In the genomic region with DNA sequence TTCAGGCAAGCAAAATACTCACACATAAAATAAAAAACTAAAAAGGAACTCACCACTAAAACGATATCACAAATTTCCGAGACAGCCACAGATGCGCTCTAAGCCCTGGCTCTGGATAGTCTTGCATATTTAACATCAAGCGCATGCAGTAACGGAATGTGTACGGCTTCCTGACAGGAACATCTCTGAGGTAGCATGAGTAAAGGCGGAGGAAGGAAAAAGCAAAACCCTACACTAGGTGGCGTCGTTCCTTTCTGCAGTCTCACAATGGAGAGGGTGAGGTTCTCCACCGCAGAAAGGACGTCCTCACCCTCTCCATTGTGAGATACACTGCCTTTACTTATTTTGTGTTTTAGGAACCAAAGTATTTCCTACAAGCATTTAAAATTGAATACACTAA, we compare ENCODE assay signal across 10 mouse cellular contexts. TPM values are rescaled to one million over a fixed set of nuclear protein-coding genes. Genes with fewer than 3 reads are reported as not detected.
DNase-seq lines count a peak whose midpoint lies in the region; ATAC-seq and TF ChIP-seq lines count a peak whose summit lies in the region.
"Had no signal": no experiment of that assay in that cellular context is flagged by ENCODE, and none has a peak within 500 bp of the region (broad histone marks: within the 10 kb centered on the region; RNA-seq: fewer than 3 reads in every experiment).

No protein-coding gene starts in this region.

- no peaks in the 10 kb centered on the region for H3K4me1 ChIP-seq in cerebellum, adult 2 months (ENCODE audit: control insufficient read depth, insufficient read depth, low read length)
- no peaks in the 10 kb centered on the region for H3K4me1 ChIP-seq in lung, adult 2 months (ENCODE audit: control insufficient read depth, insufficient read depth, low read length)
- H3K4me1 ChIP-seq in forebrain, embryonic 15.5 days = no peaks in the 10 kb centered on the region
- H3K4me1 ChIP-seq: embryonic facial prominence, embryonic 15.5 days; neural tube, embryonic 12.5 days had no signal

- no peaks in the 10 kb centered on the region for H3K9me3 ChIP-seq in forebrain, embryonic 15.5 days
- H3K9me3 ChIP-seq: embryonic facial prominence, embryonic 15.5 days; neural tube, embryonic 12.5 days had no signal

- TF ChIP-seq CTCF in cerebellum, adult 2 months (IDR thresholded peaks at IDR 0.05; ENCODE audit: borderline replicate concordance, insufficient read depth, low read depth, low read length) = peak; percentile 28; the same call in 1 of the 2 replicates
- no peak for TF ChIP-seq CTCF in lung, adult 2 months (IDR thresholded peaks at IDR 0.05; ENCODE audit: insufficient read depth, low read length)

- no peak overlapping the region for H3K27ac ChIP-seq in cerebellum, adult 2 months (ENCODE audit: insufficient read depth, low read length)
- no peak overlapping the region for H3K27ac ChIP-seq in forebrain, embryonic 15.5 days (replicated peaks)
- H3K27ac ChIP-seq: embryonic facial prominence, embryonic 15.5 days; neural tube, embryonic 12.5 days had no signal

- no peak overlapping the region for H3K4me3 ChIP-seq in cerebellum, adult 2 months (replicated peaks; ENCODE audit: insufficient read depth, low read depth, low read length)
- H3K4me3 ChIP-seq in lung, adult 2 months (replicated peaks; ENCODE audit: extremely low read depth, low read depth, low read length) = no peak overlapping the region
- H3K4me3 ChIP-seq in forebrain, embryonic 15.5 days = no peak overlapping the region
- H3K4me3 ChIP-seq: embryonic facial prominence, embryonic 15.5 days; neural tube, embryonic 12.5 days had no signal

- no peaks in the 10 kb centered on the region for H3K27me3 ChIP-seq in cerebellum, adult 2 months (ENCODE audit: control insufficient read depth, insufficient read depth, low read length)
- H3K27me3 ChIP-seq in forebrain, embryonic 15.5 days = no peaks in the 10 kb centered on the region
- H3K27me3 ChIP-seq: embryonic facial prominence, embryonic 15.5 days; neural tube, embryonic 12.5 days had no signal

- ATAC-seq in cerebellum, adult (ENCODE audit: insufficient number of reproducible peaks, low FRiP score, low TSS enrichment) = no peak
- ATAC-seq in megakaryocyte, adult 5-6 weeks (ENCODE audit: poor library complexity, severe bottlenecking) = peak; percentile 39
- ATAC-seq in forebrain, embryonic 15.5 days (replicated peaks) = no peak

- H3K9ac ChIP-seq in forebrain, embryonic 15.5 days (replicated peaks) = no peak overlapping the region
- H3K9ac ChIP-seq: embryonic facial prominence, embryonic 15.5 days; neural tube, embryonic 12.5 days had no signal

- no peak overlapping the region for H3K4me2 ChIP-seq in forebrain, embryonic 15.5 days (replicated peaks)
- H3K4me2 ChIP-seq: embryonic facial prominence, embryonic 15.5 days; neural tube, embryonic 12.5 days had no signal

- TF ChIP-seq POLR2A in cerebellum, adult 2 months (IDR thresholded peaks at IDR 0.05; ENCODE audit: borderline replicate concordance, insufficient read depth, low read length) = no peak
- TF ChIP-seq POLR2A in lung, adult 2 months (IDR thresholded peaks at IDR 0.05; ENCODE audit: borderline replicate concordance, extremely low read depth, low read depth, low read length) = no peak

- DNase-seq in cerebellum, adult 2 months = no peak
- peak; percentile 44 for DNase-seq in lung, postnatal 10 days
- DNase-seq in lung, adult 2 months = no peak
- DNase-seq in c-Kit-positive CD71-positive TER-119-negative erythroid progenitor cells, embryonic 14.5 days (ENCODE audit: low read depth) = peak; percentile 34
- no peak for DNase-seq in layer of hippocampus, postnatal 25 days (ENCODE audit: extremely low spot score in 1 of 2, low spot score in 1 of 2)

- peaks cover 5% of the 10 kb centered on the region; the same call in 1 of the 2 replicates for H3K36me3 ChIP-seq in forebrain, embryonic 15.5 days

- WGBS in cerebellum, adult 2 months = 74% methylated on average over 11 of the region's 11 CpGs
- 73% methylated on average over 11 of the region's 11 CpGs for WGBS in lung, adult 2 months
- WGBS in forebrain, embryonic 15.5 days = 70% methylated on average over 11 of the region's 11 CpGs

RNA-seq across cellular contexts. Expression of gene Gxylt1, which starts 8.4 kb away (rescaled TPM):
- polyA plus RNA-seq in cerebellum, adult 2 months (2012; rRNA removed) = 9.1 and 9.3 TPM in 2 replicates
- 3.8 and 6.8 TPM in 2 replicates for polyA plus RNA-seq in lung, adult 2 months (2012; rRNA removed)
- 25.5 and 26.4 TPM in 2 replicates for total RNA-seq in megakaryocyte, adult 5-6 weeks (2015)
- 38.9 and 50.1 TPM in 2 replicates for total RNA-seq in megakaryocyte, adult 5-6 weeks (2017)
- polyA plus RNA-seq in forebrain, embryonic 15.5 days (2015; fragmentation: Nextera tagmentation; extraction: Ambion mirVana) = 10.5 and 10.8 TPM in 2 replicates
- 10 to 100 TPM in 1 of 2 experiments, 1 to 10 TPM in 1; 8.2 to 10.6 TPM for total RNA-seq in layer of hippocampus, postnatal 25 days (2021)

RNA-seq across cellular contexts. Expression of gene Yaf2, which starts 53.4 kb away (rescaled TPM):
- 91.7 and 95.5 TPM in 2 replicates for polyA plus RNA-seq in cerebellum, adult 2 months (2012; rRNA removed)
- polyA plus RNA-seq in lung, adult 2 months (2012; rRNA removed) = 25.6 and 27.3 TPM in 2 replicates
- 46.2 and 49.0 TPM in 2 replicates for total RNA-seq in megakaryocyte, adult 5-6 weeks (2015)
- 30.7 and 30.9 TPM in 2 replicates for total RNA-seq in megakaryocyte, adult 5-6 weeks (2017)
- polyA plus RNA-seq in forebrain, embryonic 15.5 days (2015; fragmentation: Nextera tagmentation; extraction: Ambion mirVana) = 110 and 115 TPM in 2 replicates
- 10 to 100 TPM; 90.2 to 92.9 TPM for total RNA-seq in layer of hippocampus, postnatal 25 days (2021)

Comparison
In these comparisons a context has a peak if more than half of its experiments do, and no peak if none do; other contexts are left out.
1. DNase-seq: peak in lung, postnatal 10 days (single experiment) and c-Kit-positive CD71-positive TER-119-negative erythroid progenitor cells, embryonic 14.5 days (single experiment); none in cerebellum, adult 2 months (0 of 2), lung, adult 2 months (single experiment) and layer of hippocampus, postnatal 25 days (0 of 2).